Mouse (Mus musculus): Measurements from ENCODE around the gene Adamts18.

The Adamts18 gene

GRCm38 (mm10) chr8:113656154-113656553 is 192.4 kb downstream of the Adamts18 start:
- no peak for DNase-seq

GRCm38 (mm10) chr8:113653151-113653550 is 195.4 kb downstream of the Adamts18 start:
- DNase-seq: no peak

DNA sequence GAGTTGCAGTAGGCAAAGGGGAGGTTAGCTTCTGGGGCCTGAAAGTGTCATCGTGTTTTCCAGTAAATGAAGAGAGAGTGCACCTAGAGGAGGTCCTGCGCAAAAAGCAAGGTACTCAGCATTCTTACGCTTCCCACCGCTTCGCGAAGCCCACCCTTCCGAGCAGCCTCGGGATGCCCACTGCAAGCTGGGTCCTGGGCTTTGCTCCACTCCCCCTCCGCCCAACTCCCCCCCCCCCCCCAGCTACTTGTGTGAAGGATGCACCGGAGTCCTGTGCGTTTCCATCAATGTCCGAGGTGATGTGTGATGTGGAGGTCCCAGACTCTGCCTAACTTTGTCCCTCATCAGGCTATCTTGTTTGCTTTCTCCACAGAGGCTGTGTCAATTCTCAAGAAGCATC is 196.1 kb downstream of the Adamts18 start:
- no peak for DNase-seq
